Mouse (Mus musculus) CH12.LX (cell line): ENCODE measurements around the gene Tamm41.

ENCODE experiments used
- CHD1 ChIP-seq: IDR thresholded peaks from 2 replicates; pipeline ENCODE4 v1.6.1; 2012; ENCODE audit warnings: low read depth, low read length, improper control_type of control experiment, inconsistent platforms
- CTCF ChIP-seq, 2 experiments: IDR thresholded peaks in 1 of 2; conservative IDR thresholded peaks in 1 of 2; 2 replicates each; pipeline ENCODE4 v1.5.1; 2011 to 2012; ENCODE audit warnings: low read depth in 2 of 2, low read length in 2 of 2, improper control_type of control experiment in 1 of 2, inconsistent platforms in 1 of 2, mild to moderate bottlenecking in 1 of 2, moderate library complexity in 1 of 2
- ELF1 ChIP-seq: IDR thresholded peaks from 2 replicates; pipeline ENCODE4 v1.6.1; 2014; ENCODE audit warnings: low read depth, mild to moderate bottlenecking, inconsistent platforms, low read length, improper control_type of control experiment
- ETS1 ChIP-seq: conservative IDR thresholded peaks from 2 replicates; pipeline ENCODE4 v1.6.1; 2012; ENCODE audit warnings: low read depth, mild to moderate bottlenecking, inconsistent platforms, low read length, improper control_type of control experiment, moderate library complexity
- HCFC1 ChIP-seq: IDR thresholded peaks from 2 replicates; pipeline ENCODE4 v1.6.1; 2012; ENCODE audit warnings: low read depth, mild to moderate bottlenecking, inconsistent platforms, low read length, improper control_type of control experiment
- JUND ChIP-seq: conservative IDR thresholded peaks from 2 replicates; pipeline ENCODE4 v1.6.1; 2011; ENCODE audit warnings: low read depth, low read length, improper control_type of control experiment
- KAT2A ChIP-seq: IDR thresholded peaks from 2 replicates; pipeline ENCODE4 v1.6.1; 2012; ENCODE audit warnings: low read length, improper control_type of control experiment, inconsistent platforms; ENCODE audit not compliant: insufficient replicate concordance
- MAFK ChIP-seq: IDR thresholded peaks from 2 replicates; pipeline ENCODE4 v1.6.1; 2011; ENCODE audit warnings: low read length, improper control_type of control experiment; ENCODE audit not compliant: insufficient replicate concordance
- MAX ChIP-seq: IDR thresholded peaks from 2 replicates; pipeline ENCODE4 v1.6.1; 2011; ENCODE audit warnings: low read length, improper control_type of control experiment
- MEF2A ChIP-seq: IDR thresholded peaks from 2 replicates; pipeline ENCODE4 v1.6.1; 2014; ENCODE audit warnings: low read depth, mild to moderate bottlenecking, inconsistent platforms, low read length, improper control_type of control experiment, borderline replicate concordance
- MYC ChIP-seq: IDR thresholded peaks from 2 replicates; pipeline ENCODE4 v1.6.1; 2011; ENCODE audit warnings: low read depth, mild to moderate bottlenecking, improper control_type of control experiment, low read length
- POLR2A ChIP-seq: IDR thresholded peaks from 2 replicates; pipeline ENCODE4 v1.6.1; 2011; ENCODE audit warnings: low read depth, mild to moderate bottlenecking, improper control_type of control experiment, low read length
- SIN3A ChIP-seq: IDR thresholded peaks from 2 replicates; pipeline ENCODE4 v1.6.1; 2012; ENCODE audit warnings: low read length, improper control_type of control experiment, inconsistent platforms
- USF1 ChIP-seq: IDR thresholded peaks from 2 replicates; pipeline ENCODE4 v1.6.1; 2014; ENCODE audit warnings: low read depth, mild to moderate bottlenecking, inconsistent platforms, low read length, improper control_type of control experiment

DNA sequence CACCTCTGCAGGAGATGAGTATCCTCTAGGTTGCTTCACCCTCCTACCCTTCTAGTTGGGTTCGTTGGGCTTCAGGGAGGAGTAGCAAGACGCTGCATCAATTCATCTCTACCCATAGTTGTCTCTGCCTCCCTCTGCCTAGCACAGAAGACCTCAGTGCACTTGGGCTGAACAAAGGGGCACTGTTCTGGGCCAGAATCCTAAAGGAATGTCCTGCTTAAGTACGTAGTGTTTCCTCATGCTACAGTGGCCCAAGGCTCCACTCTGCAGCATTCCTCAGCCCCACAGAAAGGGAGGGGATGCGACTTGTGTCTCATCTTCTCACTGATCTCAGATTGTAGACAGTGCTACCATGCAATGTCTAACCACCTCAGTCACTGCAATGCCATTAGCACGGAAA is 74.0 kb downstream of the Tamm41 start:
- TF ChIP-seq MAX (no peak), SIN3A (no peak), POLR2A (no peak), KAT2A (no peak), HCFC1 (no peak), CTCF (conservative IDR thresholded peaks at IDR 0.05 in 1 of 2, IDR thresholded peaks at IDR 0.05 in 1 of 2; ENCODE audit: low read depth in 2 of 2, low read length in 2 of 2) (no peak), CHD1 (no peak), ELF1 (no peak), MAFK (no peak), USF1 (no peak), MEF2A (no peak), JUND (no peak), MYC (no peak), ETS1 (no peak)
